Mouse (Mus musculus) liver, postnatal 0 days (tissue): Measurements from ENCODE around the gene Bbip1. TPM values are rescaled to one million over a fixed set of nuclear protein-coding genes. Genes with fewer than 3 reads are reported as not detected.

Experiments used
- ATAC-seq: fragments of 200-750 bp; cut with Nextera tagmentation; 2 replicates; pipeline ENCODE4 v1.8.0; 2017; ENCODE audit warnings: mild to moderate bottlenecking, moderate library complexity
- DNase-seq: peaks from one replicate; pipeline ENCODE4 v3.0.0-alpha.2; 2016
- H3K27ac ChIP-seq: fragments of 300-500 bp; sonication (generic); 2 replicates; pipeline ENCODE4 v1.5.1; 2014; ENCODE audit warnings: antibody characterized with exemption, moderate library complexity, mild to moderate bottlenecking, low read depth
- H3K27me3 ChIP-seq: fragments of 300-500 bp; sonication (generic); 2 replicates; pipeline ENCODE4 v1.6.1; 2014; ENCODE audit warnings: low read length, control low read depth, mixed read lengths; ENCODE audit not compliant: insufficient read depth
- H3K36me3 ChIP-seq: fragments of 300-500 bp; sonication (generic); replicated peaks from 2 replicates; pipeline ENCODE4 v1.6.1; 2014; ENCODE audit warnings: mild to moderate bottlenecking, control low read depth, low read length, moderate library complexity, mixed read lengths; ENCODE audit not compliant: insufficient read depth
- H3K4me1 ChIP-seq: fragments of 300-500 bp; sonication (generic); 2 replicates; pipeline ENCODE4 v1.6.1; 2014; ENCODE audit warnings: antibody characterized with exemption, mild to moderate bottlenecking, control low read depth; ENCODE audit not compliant: insufficient read depth
- H3K4me2 ChIP-seq: fragments of 300-500 bp; sonication (generic); 2 replicates; pipeline ENCODE4 v1.6.1; 2014; ENCODE audit warnings: low read depth, mild to moderate bottlenecking, low read length, moderate library complexity, mixed read lengths
- H3K4me3 ChIP-seq: fragments of 300-500 bp; sonication (generic); 2 replicates; pipeline ENCODE4 v1.5.1; 2014; ENCODE audit warnings: low read depth, low read length
- H3K9ac ChIP-seq: fragments of 300-500 bp; sonication (generic); replicated peaks from 2 replicates; pipeline ENCODE4 v1.6.1; 2014; ENCODE audit warnings: mild to moderate bottlenecking, moderate library complexity
- H3K9me3 ChIP-seq: fragments of 300-500 bp; sonication (generic); 2 replicates; pipeline ENCODE4 v1.6.1; 2016; ENCODE audit warnings: mild to moderate bottlenecking, control low read depth, low read length, mixed read lengths
- CTCF ChIP-seq: sonication (generic); IDR thresholded peaks from 2 replicates; pipeline ENCODE4 v1.5.1; 2016; ENCODE audit warnings: antibody characterized with exemption, low read depth
- EP300 ChIP-seq: IDR thresholded peaks from 2 replicates; pipeline ENCODE4 v1.6.1; 2016; ENCODE audit warnings: antibody characterized with exemption, low read depth, mild to moderate bottlenecking
- WGBS: fragments of 180-500 bp; shearing (Covaris S2); extraction: QIAGEN DNeasy Blood & Tissue Kit; methylation state at CpG from one replicate; pipeline ENCODE4 v1.1.7; 2014; ENCODE audit not compliant: insufficient replicate concordance; 5-methylcytosine and 5-hydroxymethylcytosine counted together
- polyA plus RNA-seq: library from polyadenylated mRNA; unstranded; fragments of >200 nt; fragmentation: Nextera tagmentation; extraction: Ambion mirVana; gene quantifications from 2 replicates; pipeline ENCODE4 v1.2.1, GENCODE M21; 2015

Gene Bbip1
- polyA plus RNA-seq, 1 experiment from 2014 or later = 32.6 TPM

DNA sequence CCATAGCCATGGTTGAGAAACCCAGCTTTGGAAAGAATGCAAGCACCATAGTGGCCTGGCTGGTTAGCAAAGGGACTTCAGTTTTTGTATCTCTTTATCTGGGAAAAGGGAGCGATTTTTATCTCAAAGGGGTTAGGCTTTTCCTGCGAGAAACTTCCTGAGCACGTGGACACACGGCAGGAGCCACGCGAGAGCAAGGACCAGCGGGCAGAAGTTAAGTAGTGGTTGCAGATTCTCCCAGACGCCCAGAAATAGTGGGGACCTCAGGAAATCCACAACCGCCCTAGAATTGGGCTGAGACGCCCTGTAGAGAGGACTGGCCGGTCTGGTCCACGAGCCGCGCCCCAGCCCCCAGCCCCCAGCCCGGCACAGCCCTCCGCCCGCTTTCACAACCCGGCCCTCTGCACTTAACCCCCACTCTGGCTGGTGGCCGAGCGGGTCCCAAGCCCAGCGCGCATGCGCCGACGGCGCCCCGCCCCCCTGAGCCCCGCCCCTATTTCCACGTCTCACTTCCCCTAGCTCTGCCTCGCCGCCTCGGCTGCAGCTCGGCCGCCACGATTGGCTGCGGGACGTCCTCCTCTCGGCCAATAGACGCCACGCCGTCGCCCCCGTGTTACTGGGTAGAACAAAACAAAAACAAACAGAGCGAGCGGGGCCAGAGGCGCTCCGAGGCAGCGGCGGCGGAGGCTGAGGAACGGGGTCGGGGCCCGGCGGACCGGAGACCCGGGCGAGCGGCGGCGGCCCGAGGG lies 41.5 kb downstream of the Bbip1 start:
- WGBS = 1% methylated on average over 45 of the region's 61 CpGs
- Histone ChIP-seq H3K4me2 (peak overlapping the region; percentile 89), H3K9me3 (no peaks in the 10 kb centered on the region), H3K27ac (peak overlapping the region; percentile 96), H3K9ac (peak overlapping the region; percentile 94), H3K4me3 (peak overlapping the region; percentile 93), H3K36me3 (no peaks in the 10 kb centered on the region), H3K27me3 (no peaks in the 10 kb centered on the region), H3K4me1 (peaks cover 28% of the 10 kb centered on the region)
- DNase-seq (peak; percentile 100), ATAC-seq (peak; percentile 97)
- TF ChIP-seq CTCF (no peak), EP300 (0 out of 2 replicates have a peak, but pooled peaks have one; percentile 30)

DNA sequence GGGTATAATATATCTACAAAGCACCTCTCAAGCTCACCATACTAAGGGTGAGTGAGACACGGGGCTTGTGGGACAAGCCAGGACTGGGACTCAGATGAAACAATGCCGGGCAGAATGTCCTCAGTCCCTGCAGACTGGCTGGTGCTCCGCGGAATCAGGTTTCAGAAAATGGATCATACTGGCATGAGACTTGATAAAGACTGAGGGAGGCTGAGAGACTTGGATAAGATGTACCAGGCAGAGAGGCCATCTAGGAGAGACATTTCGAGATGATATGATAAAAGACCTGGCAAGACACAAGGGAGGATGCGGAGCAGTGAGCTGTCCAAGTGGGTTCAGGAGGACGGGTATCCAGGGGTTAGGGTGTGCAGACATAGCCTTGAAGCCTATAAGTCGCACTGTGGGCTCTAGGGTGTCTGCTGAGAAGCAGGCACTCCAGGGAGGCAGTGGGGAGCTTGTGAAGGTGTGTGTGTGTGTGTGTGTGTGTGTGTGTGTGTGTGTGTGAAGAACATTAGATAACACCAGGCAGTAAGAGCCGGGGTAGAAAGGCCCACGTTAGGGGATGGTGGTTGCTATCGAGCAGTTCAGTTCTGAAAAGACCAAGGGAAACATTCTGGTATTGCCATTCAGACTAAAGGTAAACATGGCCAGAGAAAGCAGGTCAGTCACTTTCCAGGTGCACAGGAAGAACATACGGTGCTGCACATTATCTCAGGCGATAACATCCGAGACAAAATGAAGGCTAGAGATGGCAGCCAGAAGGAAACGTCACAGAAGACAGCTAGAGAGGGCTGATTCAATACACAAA lies 42.3 kb downstream of the Bbip1 start:
- H3K27me3 ChIP-seq = no peaks in the 10 kb centered on the region
- H3K4me1 ChIP-seq = peaks cover 28% of the 10 kb centered on the region
- peak overlapping the region; percentile 94 for H3K9ac ChIP-seq
- H3K9me3 ChIP-seq = no peaks in the 10 kb centered on the region
- TF ChIP-seq CTCF (no peak), EP300 (peak; percentile 90)
- peak overlapping the region; percentile 93 for H3K4me3 ChIP-seq
- WGBS = 28% methylated on average over 15 of the region's 15 CpGs
- peak; percentile 38 for DNase-seq
- H3K4me2 ChIP-seq = peak overlapping the region; percentile 89
- H3K36me3 ChIP-seq = no peaks in the 10 kb centered on the region
- peak; percentile 0; the same call in 1 of the 2 replicates for ATAC-seq
- peak overlapping the region; percentile 96 for H3K27ac ChIP-seq

DNA sequence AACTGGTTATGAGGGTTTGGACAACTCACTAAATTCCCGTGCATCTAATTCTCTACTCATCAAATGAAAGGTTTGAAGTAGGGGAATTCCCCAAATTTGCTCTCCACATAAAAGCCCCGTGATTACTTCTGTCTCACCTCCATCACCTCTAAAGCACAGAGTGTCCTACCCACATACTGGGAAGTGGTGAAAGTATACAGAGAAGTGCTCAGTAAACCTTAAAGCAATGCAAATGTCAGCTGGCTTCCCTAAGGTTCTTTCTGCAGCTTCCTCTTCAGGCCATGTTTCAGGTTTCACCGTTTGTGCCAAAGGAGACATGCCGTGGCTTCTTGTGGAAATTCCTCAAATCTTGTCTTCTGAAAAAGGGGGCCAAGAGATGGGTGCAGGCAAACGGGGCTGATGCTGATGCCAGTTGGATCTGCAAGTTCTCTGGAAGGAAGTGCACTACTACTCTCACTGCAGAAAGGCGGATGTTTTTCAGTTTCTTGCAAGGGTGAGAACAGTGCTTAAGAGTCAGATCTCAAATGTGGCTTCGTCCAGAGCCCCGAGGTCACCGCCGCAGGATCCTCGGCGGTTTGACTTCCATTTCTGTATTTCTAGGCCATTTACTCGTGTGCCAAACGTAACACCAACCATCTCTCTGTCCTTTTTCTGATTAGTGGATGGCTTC lies 44.4 kb downstream of the Bbip1 start:
- Histone ChIP-seq H3K9ac (no peak overlapping the region), H3K27me3 (no peaks in the 10 kb centered on the region), H3K9me3 (no peaks in the 10 kb centered on the region), H3K4me1 (peaks cover 20% of the 10 kb centered on the region), H3K4me2 (no peak overlapping the region), H3K4me3 (no peak overlapping the region), H3K36me3 (no peaks in the 10 kb centered on the region), H3K27ac (0 out of 2 replicates have a peak overlapping the region, but pooled peaks have one; percentile 11)
- DNase-seq (peak; percentile 10), ATAC-seq (no peak)
- WGBS = 74% methylated on average over 14 of the region's 14 CpGs
- TF ChIP-seq EP300 (no peak), CTCF (no peak)

DNA sequence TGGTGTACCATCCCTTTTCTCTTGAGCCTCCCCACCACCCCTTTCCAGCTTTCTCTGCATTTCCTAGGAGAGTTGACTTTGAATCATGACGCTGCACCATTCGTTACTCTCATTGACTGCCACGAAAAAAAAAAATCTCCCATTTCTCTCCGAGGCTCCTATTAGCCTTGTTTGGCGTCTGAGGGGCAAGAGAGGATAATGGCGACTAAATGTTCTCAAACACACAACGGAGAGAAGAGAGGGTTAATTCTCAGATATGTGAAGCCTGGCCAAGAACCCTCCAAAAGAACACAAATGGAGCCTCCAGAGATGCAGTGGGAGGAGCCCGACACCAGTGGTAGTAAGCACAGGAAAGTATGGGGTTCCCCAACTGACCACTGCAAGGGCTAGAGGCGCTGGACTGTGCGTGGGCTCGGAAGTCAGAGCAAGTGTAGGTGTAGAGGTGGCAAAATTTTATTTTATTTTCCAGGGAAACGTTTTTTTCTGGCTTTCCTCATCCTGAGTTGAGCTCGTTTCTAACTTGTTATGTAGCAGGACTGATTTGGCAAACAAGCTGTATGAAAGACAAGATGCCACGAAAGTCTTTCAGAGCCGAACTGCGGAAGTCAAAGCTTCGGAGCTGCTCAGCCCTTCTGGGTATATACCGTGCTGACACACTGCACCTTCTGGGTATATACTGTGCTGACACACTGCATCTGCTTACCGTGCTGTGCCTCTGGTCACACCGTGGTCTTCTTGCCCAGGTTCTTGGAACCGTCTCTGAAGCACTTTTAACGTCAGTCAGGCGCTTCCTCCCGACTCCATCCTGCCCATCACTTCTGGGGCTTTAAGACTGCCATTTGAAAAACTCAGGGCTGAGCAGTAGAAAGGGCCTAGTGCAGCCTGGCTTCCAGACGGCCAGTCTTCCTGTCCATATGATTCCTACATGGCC lies 45.2 kb downstream of the Bbip1 start:
- WGBS = 81% methylated on average over 25 of the region's 25 CpGs
- no peak overlapping the region for H3K4me3 ChIP-seq
- no peaks in the 10 kb centered on the region for H3K9me3 ChIP-seq
- TF ChIP-seq CTCF = no peak
- TF ChIP-seq EP300 = no peak
- no peak for ATAC-seq
- no peaks in the 10 kb centered on the region for H3K27me3 ChIP-seq
- H3K4me1 ChIP-seq = peaks cover 24% of the 10 kb centered on the region
- no peak overlapping the region for H3K4me2 ChIP-seq
- no peak for DNase-seq
- H3K9ac ChIP-seq = no peak overlapping the region
- H3K36me3 ChIP-seq = no peaks in the 10 kb centered on the region
- no peak overlapping the region for H3K27ac ChIP-seq

DNA sequence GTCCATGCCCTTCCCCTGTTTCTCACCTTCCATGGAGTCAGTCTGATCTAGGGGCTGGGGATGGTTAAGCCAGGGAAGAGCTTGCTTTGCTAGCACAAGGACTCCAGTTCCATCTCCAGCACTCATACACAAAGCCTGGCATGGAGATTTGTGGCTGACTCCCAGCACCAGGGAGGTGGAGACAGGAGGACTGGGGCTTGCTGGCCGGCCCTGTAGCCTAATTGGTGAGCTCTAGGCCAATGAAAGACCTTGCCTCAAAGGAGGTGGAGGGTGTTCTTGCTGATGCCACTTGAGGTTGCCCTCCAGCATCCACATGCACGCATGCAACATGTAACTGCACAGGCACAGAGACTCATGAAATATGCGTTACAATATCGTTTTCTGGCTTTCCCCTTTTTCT lies 45.9 kb downstream of the Bbip1 start:
- Histone ChIP-seq H3K27ac (no peak overlapping the region), H3K9me3 (no peaks in the 10 kb centered on the region), H3K4me2 (no peak overlapping the region), H3K9ac (no peak overlapping the region), H3K27me3 (no peaks in the 10 kb centered on the region), H3K4me1 (peaks cover 32% of the 10 kb centered on the region), H3K36me3 (no peaks in the 10 kb centered on the region), H3K4me3 (no peak overlapping the region)
- DNase-seq = no peak
- ATAC-seq = no peak
- TF ChIP-seq EP300 (no peak), CTCF (no peak)
- 85% methylated on average over 4 of the region's 4 CpGs for WGBS
